Mouse (Mus musculus): ENCODE data around the gene Prkce.

Prkce gene

DNA sequence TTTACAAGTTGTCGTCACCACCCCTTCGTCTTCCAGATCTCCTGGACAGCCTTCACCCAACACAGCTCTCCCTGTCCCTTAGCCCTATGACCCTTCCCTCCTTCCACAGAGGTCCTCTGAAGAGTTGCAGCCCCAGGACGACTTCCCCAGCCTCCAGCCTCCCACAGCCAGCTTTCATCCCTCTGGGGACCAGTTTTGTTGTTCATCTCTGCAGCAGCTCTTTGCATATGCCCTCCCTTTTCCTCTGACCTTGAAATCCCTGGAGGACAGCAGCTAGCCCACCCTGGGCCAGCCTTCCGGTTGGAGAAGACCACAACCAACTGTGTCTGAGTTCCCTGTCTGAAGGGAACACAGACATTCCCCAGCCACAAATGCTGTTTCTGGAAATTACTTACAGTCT lies 483.5 kb downstream of the Prkce start:
- DNase-seq: peak in 1 of 2 experiments; percentile 8

DNA sequence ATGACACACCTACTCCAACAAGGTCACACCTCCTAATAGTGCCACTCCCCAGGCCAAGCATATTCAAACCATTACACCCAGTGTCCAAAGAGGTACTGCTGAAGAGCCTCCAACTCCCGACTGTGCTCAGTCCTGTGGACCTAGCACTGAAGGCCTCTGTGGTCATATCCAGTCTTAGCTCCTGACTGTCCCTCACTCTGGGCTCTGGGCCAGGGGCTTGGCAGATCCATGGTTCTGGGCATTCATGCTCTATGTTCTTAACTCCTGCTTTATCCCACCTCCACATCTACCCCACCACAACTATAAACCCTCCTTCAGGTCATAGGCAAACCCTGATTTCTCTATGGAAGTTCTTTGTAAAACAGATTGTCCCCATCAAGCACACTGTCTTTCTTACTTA lies 485.2 kb downstream of the Prkce start:
- no peak for DNase-seq

DNA sequence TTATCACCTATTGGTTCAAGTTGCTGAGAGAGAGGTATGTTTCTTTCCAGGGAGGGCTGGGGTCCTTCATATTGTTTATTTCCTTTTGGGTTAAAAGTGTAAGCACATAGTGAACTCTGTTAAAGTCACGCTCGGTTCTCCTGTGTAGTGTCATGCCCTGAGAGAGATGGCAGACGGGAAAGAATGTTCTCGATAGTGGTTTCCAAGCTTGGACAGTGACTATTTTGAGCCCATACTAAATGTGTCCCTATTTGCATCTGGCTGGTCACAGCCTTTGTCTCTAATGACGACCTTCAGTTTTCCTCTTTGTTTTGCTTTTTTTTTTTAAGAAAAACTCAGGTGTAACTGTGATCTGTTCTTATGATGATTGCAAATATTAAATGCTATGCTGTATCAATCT lies 488.8 kb downstream of the Prkce start:
- DNase-seq: no peak

DNA sequence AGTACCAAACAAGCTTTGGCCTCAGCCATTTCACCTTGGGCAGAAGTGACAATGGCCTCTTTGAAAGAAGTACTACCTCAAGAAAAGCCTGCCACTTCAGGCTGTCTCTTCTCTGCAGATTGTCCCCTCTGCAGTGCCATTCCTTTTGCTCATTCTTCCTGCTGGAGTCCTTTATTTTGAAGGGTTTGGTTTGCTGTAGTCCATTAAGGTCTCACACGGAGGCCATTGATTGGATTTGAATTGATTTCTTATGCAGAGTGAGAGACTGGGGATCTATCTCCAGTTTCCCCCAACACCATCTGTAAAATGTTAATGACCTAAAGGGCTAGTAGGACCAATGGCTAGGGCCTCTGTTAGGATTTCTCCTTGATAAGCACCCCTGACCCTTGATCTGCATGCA lies 494.7 kb downstream of the Prkce start:
- DNase-seq: no peak

DNA sequence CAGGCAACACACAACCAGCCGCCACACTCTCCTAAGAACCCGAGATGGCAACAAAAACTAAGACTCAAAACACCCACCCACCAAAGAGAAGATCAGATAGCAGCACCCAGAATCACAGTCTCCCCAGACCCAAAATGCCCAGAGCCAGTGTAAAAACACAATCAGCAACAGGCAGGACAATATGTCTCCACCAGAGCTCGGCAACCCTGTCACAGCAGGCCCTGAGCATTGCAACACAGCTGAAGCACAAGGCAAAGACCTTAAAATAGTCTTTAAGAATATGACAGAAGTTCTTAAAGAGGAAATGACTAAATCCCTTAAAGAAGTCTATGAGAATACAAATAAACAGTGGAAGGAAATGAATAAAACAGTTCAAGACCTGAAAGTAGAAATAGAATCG lies 495.9 kb downstream of the Prkce start:
- no peak for DNase-seq

DNA sequence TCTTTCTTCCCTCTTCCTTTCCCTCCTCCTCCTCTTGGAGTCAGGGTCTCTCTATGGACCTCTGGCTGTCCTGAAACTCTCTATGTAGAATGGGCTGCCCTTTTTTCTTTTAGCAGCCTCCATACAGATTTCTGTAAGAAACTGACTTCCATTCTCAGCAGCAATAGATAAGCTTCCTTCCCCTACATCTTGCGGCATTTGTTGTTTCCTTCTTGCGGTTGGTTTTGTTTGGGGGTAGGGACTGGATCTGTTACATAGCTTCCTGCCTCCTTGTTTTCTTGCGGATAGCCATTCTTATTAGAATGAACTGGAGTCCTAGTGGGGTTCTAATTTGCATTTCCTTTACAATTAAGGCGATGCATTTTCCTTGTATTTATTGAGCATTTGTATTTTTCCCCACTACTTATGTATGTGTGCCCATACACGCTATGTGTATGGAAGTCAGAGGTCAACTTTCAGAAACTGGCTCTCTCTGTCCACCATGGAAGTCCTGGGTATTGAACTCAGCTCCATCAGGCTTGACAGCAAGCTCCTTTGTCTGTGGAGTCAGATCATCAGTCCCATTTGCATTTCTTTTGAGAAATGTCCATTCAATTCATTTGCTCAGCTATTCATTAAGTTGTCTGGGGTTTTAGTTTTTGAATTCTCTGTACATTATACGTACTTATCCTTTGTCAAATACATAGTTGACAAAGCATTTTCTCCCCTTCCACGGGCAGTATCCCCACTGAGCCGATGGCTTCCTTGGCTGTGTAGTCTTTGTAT lies 500.4 kb downstream of the Prkce start:
- DNase-seq: no peak

DNA sequence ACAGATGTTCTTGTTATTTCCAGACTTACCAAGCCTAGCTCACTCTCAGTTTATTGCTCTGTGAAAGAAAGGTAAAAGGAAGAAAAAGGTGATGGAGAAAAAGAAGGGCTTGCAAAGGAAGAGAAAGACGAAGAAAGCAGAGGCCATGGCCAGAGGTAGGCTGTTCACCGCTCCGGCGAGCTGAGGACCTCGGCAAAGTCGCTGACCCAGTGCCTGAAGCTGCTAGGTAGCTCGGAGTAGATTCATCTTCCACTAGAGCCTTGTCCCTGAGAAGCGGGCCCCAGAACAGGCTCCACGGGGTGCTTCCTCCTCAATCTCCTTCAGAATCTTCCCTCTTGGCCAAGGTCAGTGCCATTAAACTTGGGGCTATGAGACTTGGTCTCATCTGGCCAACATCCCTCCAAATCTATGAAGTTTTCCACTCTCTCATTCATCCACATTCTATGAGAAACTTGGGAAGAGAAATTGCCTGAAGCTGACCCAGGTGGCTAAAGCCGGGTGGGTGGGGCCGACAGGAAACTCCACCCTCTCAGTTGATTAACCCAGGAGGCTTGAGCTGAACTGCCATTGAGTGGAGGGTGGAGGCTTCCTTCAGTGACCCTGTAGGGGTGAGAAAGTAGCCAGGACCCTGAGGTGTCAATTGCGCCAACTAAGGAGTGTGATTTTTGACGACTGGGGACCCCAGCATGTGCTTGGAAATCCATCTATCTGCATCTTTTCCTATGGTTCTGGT lies 502.2 kb downstream of the Prkce start:
- no peak for DNase-seq

DNA sequence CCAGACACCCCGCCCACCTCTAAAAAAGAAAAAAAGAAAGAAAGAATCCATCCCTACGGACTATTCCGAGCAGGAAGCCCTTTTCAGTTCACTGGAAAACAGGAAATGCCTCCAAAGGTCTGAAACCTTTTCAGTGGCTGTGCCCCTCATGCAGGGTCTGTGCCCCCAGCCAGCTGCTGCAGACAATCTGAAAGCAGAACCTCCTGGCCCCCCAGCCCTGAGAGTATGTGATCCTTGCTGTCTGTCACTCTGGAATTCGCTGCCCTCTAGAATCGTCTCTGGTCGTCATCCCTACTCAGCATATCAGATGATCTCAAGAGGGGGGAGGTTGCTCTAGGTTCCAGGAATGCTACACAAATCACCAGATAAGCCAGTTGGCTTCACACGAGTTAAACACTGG lies 503.1 kb downstream of the Prkce start:
- peak; percentile 19 to 27 for DNase-seq

DNA sequence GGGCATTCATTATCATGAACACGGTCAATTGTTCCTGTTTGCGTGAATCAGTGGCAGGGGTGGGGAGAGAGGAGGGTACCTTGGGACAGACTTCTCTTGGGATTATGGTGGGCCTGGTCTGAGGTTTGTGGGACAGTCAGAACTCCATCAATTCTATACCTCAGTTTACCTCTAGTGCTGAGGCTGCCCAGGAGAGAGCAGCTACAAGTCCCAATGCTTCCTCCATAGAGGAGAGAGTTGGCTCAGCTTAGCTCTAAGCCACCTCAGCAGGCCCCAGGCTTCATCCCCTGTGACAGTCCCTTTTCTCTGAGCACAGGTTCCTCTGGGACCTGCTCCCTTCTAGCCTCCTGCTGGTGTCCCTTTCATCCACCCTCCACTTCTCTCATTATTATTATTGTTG lies 507.4 kb downstream of the Prkce start:
- no peak for DNase-seq

DNA sequence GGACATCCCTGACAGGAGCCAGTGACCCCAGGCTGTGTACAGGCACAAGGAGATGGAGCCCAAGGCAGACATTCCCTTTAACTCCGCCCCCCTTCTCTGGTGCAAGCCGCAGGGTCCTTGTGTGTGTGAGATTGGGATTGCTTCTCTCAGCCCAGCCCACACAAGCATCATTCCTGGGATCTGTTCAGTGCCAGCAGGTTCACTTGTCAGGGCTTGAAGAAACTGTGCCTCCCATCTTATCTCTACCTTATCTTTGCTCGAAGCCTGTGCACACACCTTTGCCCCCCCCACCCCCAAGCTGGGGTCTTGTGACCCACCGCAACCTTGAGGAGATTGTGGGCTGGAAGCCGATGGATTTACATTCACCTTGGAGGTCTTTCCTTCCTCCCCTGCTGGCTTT lies 508.8 kb downstream of the Prkce start:
- no peak for DNase-seq

DNA sequence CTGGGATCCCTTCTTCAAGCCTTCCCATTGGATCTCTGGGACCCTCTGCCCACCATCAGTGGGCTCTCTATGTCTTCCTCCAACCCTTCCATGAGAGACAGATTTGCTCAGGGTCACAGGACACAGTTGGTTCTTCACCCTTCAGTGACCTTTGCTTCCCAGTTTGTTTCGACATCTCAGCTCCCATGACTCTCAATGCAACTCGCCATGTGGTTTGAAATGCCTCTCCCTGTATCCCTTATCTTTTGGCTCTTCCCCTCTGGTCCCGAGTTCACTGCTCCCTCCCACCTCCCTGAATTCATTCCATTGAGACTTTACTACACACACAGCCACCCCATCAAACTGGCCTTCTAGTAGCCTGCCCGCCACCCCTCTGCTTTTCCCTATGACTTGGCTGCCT lies 509.3 kb downstream of the Prkce start:
- DNase-seq: no peak

DNA sequence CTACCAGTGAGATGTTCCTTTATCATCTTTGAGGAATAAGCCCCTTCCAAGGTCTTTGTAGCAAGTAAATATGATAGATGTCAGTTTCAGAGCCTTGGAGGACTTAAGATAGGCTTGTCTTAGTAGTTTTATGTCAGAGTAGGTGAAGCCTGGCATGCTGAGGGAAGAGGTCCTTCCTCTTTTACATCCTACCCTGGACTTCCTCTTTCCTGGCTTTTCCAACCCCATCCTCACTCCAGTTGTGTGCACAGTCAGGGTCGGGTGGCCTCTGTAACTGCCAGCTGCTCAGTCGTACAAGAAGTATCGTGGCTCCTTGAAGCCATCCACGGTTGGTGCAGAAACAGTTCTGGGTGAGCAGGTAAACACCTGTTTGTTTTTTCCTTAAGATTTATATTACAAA lies 517.7 kb downstream of the Prkce start:
- DNase-seq: no peak

DNA sequence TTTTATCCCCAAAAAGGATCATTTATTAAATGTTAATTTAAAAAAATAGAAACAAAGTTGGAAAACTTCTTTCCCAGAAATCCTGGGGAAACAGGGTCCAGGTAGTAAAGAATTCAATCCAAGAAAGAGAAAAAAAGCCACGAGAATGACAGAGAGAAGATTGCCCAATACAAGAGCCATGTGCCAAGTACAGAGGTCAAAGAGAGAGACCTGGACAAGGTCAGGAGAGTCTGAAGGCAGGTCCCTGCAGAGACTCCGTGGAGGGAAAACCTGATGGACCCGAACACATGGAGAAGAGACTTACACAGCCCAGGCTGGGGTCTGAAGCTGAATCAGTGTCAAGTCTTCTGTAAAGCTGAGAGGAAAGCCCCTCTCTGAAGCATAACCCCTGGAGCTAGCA lies 519.4 kb downstream of the Prkce start:
- DNase-seq: no peak

DNA sequence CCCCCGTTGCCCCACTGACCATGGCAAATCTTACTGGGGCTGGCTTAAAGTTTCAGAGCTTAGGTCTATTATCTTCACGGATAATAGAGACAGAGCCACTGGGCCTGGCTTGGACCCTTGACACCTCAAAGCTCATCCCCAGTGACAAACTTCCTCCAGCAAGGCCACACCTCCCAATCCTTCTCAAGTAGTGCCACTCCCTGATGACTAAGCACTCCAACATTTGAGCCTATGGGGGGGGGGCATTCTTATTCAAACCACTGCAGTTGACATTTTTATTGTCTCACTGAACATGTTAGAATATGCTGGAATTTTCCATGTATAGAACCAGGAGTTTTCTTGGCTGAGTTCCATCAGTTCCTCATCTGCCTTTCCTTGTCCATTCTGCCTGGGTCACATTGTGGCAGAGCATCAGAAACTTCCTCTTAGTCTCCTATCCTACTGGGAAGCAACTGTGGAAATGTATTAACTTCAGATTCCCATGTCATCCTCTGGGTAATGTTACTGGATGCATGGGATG lies 523.3 kb downstream of the Prkce start:
- DNase-seq: no peak

DNA sequence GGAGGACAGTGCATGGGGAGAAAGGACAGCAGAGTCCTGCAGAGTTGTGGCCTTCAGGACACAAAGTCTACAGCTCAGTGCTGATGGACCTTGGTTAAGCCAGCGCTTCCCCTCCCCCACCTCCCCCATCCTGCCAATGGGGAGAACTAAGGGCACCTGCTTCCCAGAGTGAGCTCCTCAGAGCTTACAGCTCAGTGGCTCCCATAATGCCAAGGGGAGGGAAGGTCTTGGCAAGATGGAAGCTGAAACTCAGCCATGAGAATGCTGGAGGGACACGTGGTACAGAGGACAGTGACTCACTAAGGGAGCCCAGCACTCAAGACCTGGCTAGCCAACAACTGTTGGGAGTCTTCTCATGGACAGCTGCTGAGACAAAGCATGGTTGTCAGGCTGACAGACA lies 530.2 kb downstream of the Prkce start:
- no peak for DNase-seq

DNA sequence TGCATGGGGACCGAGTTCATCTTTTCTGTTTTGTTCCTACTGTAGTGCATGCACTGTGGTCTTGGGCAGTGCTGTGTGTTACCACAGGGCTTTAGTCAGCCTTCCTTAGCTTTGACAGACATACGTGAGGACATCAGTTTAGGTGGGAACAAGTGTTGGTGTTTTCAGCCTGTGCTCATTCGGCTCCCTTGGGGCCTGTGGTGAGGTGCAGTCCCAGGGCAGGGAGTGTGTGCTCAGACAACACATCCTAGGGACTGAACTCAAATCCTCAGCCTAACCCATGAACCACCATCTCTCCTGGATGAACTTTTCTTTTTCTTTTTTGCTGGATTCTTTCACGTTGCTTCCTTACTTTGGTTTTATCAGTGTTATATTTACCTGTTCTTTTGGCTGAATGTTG lies 535.8 kb downstream of the Prkce start:
- no peak for DNase-seq

DNA sequence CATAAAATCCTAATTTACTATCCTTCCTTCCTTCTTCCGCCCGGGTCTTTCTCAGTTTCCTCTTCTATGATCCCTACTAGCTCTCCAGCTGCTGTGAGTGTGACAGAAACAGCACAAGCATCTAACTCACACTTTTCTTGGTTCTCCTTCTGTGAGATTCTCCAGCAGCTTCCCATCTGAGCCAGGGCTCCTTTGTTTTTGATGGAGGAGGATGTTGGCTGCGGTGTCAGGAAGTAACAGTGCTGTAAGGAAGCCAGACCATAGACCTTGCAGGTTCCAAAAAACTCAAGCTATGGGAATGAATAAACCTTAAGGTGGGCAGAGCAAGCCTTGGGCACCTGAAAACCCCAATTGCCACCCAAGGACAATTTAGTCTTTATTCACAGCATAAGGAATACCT lies 537.7 kb downstream of the Prkce start:
- peak in 1 of 2 experiments; percentile 5 for DNase-seq

DNA sequence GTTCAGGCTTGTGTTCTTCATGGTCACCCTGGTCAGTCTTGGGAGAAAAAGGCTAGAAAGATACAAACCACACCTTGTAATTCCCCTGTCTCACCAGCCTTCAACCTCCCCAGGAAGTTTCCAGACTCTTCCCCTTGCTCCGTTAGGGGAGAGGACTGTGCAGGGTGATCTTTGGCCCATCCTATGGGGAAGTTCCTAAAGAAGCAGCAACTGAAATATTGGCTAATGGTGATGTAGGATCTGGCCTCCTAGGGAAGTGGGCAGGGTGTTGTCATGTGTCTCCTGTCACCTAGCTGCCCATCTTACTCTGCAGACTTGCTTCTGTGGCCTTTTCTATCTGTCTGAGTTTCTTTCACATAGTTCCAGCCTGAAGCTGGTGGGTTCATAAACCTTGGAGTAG lies 538.9 kb downstream of the Prkce start:
- DNase-seq: no peak

Data from kidney, adult 8-10 months (tissue).